Mouse (Mus musculus): ENCODE results near the gene Cdiptos.

The Cdiptos gene

DNA sequence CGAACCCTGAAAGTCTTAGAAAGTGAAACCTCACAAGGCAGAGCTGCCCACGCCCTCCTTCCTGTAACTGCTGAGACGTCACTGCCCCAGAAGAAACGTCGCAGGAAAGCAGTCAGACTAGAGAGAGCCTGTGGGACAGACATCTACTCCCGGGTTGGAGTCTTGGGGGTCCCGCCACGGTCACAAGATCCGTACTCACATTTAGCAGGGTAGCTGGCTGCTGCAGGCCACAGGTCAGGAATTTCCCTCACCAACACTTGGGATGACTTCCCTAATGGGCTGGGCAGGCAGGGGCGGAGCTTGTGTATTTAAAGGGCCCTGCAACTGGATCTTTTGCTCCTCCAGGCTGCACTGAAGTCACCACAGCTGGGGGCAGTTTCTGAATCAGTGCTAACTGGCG lies 38.4 kb upstream of the Cdiptos start, which contains the start of gene Mvp:
Gene Mvp (minus strand): TSS at position 302 of the 400 bp plus-strand sequence.
- peak; percentile 83 for DNase-seq (ENCODE audit: low read depth, low spot score)

DNA sequence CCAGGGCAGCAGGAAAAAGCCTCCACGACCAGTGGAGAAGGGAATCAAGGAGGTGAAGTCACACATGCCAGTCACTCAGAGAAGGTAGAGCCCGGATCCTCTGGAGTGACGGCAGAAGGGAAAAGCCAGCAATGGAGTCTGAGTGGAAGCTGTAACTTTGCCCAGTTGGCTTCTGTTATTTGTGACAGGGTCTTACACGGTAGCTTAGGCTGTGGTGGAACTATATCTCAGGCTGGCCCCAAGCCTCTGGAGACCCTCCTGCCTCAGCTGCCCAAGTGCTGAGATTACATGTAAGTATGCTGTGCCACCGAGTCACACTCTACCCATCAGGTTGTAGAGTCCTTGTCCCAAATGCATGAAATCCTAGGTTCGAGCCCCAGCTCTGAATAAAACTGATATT lies 37.5 kb upstream of the Cdiptos start:
- DNase-seq (ENCODE audit: low read depth, low spot score), result no peak

DNA sequence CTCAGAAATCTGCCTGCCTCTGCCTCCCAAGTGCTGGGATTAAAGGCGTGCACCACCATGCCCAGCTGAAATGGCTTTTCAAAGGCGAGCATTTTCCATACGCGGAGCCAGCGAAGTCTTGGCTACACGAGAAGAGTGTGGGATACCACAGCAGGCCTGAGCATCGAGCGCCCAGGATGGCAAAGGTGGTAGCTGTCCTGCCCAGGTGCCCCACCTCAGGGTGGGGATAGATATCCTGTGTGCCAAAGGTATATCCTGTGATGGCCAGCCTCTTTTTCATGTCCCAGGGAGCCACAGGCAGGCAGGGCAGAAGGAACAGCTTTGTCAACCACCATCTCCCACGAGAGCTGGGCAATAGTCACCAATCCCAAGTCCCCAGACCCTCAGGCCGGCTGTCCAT lies 36.9 kb upstream of the Cdiptos start:
- DNase-seq (ENCODE audit: low read depth, low spot score), result no peak

DNA sequence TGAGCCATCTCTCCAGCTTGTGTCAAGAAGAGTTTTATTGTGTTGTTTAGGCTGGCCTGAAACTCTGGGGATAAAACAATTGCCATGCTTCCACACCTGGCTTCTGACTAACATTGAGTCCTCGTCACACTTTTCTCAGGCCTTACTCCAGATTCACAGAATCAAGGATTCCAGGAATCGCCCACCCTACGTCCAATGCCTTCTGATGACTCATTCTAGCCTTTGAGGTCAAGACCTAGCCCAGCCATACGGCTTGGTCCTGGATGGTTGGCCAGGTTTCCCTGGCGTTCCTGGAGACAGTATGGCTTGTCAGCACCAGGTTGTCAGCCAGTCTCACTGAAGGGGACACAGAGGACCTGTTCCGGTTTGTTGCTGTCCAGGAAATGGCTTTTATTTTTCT lies 36.5 kb upstream of the Cdiptos start:
- DNase-seq (ENCODE audit: low read depth, low spot score), result no peak

DNA sequence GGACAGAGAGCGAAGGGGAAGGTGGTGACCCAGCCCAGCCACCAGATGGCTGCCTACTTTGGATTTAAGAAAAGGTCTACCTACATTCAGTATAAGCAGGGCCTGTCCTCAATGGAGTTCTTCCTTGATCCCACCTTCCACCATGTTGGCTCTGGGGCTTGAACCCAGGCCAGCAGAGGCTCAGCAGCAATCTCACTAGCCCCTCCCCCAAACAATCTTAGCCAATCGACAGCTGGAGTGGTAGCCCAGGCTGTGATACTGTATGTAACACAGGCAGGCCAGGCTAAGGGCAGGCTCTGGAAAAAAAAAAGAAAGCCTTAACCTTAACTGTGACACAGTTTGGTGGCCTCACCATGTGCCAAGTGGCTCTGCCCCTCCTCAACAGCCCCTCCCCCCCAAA lies 35.8 kb upstream of the Cdiptos start:
- peak; percentile 61 for DNase-seq (ENCODE audit: low read depth, low spot score)

DNA sequence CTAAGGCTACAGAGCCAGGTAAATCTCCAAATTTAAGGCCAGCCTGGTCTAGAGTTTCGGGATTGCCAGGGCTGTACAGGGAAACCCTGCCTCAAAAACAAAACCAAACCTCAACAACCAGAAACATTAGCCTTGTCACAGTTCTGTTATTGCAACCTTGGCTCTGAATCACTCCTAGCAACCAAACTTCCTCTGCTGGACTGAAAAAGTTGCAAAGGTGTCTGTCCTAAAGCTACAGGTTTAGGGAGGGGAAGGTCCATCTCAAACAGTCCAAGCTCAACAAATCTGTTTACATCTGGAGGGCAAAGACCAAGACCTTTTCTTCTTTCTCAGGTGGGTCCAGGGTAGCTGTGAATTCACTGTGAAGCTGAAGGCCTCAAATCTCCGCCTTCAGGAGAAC lies 35.2 kb upstream of the Cdiptos start:
- no peak for DNase-seq (ENCODE audit: low read depth, low spot score)

DNA sequence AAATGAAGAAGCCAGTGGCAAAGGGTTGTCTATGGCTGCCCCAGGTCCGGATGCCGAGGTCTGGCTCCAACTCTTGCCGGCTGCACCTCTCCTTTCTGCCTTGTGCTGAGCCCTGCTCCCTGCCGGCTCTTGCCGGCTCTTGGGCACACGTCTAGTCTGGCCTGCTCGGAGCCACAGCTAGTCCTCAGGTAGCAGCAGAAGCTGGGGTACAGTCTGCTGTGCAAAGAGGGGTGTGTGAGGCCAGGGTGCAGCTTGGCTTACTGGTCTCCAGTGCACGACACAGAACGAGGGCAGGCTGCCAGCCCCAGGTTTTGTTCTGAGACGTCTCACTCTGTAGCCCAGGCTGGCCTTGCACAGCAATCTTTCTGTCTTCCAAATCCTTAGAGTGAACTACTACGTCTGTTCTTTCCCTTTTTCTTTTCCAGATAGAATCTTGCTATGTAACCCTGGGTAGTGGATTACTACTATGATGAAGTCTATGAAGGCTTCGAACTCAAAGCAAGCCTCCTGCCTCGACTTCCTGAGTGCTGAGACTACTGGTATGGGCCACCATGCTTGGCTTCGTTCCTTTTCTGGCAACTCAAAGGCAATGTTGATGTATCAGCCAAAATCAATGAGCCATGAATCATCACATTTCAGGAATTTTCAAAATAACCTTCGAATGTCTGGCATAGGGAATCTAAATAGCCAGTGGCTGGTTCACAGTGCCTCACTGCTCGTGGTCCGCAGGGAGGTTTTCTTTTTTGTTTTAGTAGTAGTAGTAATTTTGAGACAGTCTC lies 33.6 kb upstream of the Cdiptos start:
- no peak for DNase-seq (ENCODE audit: low read depth, low spot score)

DNA sequence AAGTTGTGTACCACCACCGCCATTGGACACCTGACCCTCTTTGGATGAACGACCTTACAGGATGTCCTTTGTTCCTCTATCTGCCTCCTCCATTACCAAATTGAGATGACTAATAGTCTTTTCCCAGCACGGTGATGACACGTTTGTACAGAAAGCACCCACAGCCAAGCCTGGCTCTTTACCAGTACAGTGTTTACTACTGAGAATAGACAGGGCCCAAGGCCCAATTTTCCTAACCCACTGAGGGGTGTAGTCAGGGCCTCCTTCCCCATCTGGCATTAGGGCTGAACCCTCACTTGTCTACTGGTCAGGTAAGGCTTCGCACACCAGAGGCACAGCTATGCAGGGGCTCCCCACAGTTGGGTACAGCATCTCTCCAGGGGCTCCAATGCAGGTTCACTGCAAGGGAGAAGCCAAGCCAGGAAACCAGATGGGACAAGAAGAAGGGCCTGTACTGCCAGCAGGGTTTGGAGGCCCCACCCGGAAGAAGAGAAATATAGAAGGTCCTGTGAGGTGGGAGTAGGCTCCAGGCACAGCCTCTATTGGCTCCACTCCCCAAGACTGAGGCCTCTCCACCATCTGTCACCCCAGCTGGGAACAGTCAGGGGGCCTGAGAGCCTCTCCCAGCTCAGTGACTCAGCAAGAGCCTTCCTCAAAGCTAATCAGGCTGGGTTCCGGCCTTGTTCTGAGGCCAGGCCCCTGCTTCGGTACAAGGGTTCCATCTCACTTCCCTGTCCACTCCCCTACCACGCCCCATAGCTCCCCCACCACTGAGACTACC lies 32.5 kb upstream of the Cdiptos start:
- peak; percentile 83 for DNase-seq (ENCODE audit: low read depth, low spot score)

DNA sequence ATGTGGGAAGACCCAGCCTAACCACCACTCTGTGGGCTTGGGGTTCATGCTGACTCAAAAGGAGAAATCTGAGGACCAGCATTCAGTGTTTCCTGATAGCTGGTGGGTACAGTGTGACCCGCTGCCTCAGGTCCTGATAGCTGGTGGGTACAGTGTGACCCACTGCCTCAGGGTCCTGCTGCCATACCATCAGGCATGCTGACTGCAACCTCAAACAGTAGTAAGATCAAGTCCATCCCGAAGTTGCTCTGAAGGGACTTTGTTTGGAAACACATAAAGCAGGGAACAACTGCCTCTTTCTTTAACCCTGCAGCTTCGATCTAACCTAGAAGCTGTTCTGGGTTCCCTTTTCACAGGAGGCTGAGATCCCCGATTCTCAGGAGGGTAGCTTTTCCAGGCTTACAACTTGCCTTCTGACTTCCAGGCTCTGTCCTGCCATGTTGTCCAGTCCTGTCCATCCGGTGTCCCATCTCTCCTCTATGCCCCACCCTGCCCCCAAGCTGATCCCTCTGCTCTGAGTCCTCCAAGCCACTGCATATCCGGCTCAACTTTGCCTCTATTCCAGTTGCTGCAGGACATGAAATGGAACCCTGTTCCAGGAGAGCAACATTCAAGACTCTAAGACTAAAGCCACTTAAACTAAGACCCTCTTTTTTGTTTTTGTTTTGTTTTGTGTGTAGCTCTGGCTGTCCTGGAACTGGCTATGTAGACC lies 31.6 kb upstream of the Cdiptos start:
- no peak for DNase-seq (ENCODE audit: low read depth, low spot score)

DNA sequence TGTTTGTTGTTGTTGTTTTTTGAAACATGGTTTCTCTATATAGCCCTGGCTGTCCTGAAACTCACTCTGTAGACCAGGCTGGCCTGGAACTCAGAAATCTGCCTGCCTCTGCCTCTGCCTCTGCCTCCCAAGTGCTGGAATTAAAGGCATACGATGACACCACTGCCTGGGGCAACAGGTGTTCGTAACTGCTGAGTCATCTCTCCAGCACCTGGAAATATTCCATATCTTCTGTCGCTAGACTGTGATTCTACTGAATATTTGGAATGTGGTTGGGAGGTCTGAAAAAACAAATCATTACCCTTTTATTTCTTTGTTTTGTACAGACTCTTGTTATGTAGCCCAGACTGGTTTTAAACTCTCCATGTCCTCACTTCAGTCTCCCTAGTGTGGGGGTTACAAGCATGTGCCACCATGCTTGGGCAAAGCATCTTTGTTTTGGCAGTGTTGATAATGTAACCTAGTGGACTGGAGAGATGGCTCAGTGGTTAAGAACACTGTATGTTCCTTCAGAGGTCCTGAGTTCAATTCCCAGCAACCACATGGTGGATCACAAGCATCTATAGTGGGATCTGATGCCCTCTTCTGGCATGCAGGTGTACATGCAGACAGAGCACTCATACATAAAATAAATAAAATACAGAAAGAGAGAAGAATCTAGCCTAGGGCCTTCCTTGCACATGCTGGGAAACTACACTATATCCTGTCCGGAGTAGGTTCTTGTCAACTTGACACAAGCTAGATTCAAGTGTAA lies 28.4 kb upstream of the Cdiptos start:
- peak; percentile 56 for DNase-seq (ENCODE audit: low read depth, low spot score)

DNA sequence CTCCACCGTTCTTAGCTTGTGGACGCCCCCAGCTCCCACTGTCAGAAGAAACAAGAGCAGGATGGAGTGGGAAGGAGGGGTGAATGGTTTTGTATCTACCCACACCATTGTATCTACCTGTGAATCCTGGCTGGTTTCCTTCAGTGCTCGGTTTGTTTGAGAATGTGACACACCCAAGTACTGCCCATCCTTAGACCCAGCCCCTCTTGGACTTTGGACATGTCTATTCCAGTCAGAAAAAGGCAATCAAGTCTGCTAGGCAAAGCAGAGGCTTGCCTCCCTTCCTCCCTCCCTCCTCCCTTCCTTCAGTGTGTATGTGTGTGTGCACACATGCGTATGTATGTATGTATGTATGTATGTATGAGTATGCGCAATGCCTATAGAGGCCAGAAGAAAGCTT lies 27.7 kb upstream of the Cdiptos start:
- DNase-seq (ENCODE audit: low read depth, low spot score), result peak; percentile 79

DNA sequence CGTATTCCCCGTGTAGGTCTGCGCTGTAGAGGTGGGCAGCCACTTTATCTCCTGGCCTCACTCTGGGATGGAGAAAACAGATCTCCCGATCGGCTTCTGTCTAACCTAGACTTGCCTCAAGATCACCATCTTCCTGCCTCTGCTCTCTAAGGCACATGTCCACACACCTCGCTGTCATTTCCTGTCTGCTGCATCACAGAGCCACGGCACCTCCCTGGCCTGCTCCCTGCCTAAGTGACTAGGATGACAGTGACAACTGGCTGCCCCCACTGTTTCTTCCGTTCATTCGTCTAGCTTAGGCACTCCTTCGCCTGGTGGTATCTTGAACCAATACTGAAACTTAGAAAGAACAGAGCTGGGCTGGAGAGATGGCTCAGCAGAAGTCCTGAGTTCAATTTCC lies 23.7 kb upstream of the Cdiptos start:
- no peak for DNase-seq (ENCODE audit: low read depth, low spot score)

DNA sequence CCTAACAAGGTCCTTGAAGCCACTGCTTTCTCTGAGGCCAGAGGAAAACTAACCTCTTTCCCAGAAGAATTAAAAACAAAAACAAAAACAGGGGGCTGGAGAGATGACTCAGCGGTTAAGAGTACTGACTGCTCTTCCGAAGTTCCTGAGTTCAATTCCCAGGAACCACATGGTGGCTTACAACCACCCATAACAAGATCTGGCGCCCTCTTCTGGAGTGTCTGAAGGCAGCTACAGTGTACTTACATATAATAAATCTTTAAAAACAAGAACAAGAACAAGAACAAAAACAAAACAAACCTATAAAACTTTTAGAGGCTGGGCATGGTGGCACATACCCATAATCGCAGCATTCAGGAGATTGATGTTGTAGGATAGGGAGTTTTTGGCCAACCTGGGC lies 20.6 kb upstream of the Cdiptos start:
- peak; percentile 65 for DNase-seq (ENCODE audit: low read depth, low spot score)

DNA sequence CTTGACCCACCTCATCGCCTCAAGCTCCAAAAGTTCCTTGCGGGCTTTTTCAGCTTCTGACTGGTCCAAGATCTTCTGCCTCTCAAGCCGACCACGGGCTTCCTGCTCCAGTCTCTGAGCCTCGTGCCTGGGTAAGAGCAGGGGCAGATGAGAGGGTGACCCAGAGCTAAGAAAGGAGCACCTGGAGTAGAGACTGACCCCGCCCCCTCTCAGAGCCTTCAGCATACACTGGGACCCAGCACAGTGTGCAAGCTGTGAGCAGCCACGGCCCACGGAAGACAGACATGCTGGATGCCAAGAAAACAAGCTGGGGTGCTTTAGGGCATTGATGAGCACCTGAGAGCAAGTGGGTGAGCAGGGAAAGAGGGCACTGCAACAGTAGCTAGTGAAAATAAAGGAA lies 12.9 kb upstream of the Cdiptos start:
- no peak for DNase-seq (ENCODE audit: low read depth, low spot score)

DNA sequence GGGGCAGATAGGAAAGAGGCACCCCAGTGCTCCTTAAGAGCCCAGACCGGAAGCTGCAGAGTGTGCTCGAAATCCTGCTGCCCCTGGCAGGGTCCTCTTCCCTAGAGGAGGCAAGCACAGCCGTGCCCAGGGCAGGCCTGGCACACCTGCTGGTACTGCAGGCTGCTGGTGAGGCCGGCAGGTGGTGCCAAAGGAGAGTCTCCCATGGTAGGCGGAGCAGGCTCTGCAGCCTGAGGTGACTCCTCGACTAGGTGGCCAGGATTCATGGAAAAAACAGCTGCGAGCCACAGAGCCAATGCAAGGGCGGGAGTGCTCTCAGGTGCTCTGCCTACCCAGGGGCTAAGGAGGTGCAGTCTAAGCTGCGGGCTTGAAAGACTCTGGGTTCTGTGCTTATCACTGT lies 10.4 kb upstream of the Cdiptos start:
- peak; percentile 54 for DNase-seq (ENCODE audit: low read depth, low spot score)

DNA sequence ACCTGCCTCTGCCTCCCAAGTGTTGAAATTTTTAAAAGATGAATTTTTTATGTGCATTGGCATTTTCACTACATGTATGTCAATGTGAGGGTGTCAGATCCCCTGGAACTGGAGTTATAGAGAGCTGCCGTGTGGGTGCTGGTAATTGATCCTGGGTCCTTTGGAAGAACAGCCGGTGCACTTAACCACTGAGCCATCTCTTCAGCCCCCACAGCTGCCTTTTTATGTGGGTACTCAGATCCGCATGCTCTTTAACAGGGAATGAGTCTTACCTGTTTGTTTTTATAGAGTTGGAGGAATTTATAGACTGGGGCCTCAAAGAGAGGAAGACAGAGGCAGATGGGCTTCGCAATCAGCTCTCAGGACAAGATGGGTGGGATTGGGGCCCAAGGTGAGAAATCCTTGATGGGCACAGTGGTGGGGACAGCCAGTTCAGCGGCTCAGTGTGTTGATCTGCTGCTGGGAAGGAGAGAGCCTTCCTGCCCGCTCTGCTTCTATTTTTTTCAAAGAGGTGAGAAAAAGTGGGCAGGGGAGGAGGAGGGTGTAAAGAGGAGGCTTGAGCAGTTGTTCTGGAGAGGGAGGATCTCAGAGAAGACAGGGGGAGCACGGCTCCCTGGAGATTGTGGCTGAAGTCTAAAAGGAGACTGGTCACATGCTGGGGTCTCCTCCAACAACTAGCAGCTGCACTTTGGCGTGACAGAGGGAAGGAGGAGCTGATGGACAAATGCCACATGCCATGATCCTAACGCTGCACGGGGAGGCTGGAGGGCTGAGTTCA lies 9.0 kb upstream of the Cdiptos start:
- no peak for DNase-seq (ENCODE audit: low read depth, low spot score)

DNA sequence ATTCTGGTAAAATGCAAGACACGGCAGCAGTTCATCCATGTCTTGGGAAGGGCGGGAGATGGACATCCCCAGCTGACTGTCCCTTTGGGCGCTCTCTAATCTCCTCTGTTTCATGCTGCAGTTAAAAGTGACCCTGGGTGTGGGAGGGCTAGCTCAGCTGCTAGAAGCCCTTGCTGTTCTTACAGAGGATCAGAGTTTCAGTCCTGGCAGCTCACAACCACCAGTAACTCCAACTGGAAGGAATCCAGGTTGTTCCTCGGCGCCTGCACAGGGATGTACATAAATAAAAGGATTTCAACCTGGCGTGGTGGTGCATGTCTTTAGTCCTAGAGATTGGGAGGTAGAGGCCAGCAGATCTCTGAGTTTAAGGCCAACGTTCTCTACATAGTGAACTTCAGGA lies 7.2 kb upstream of the Cdiptos start:
- no peak for DNase-seq (ENCODE audit: low read depth, low spot score)

DNA sequence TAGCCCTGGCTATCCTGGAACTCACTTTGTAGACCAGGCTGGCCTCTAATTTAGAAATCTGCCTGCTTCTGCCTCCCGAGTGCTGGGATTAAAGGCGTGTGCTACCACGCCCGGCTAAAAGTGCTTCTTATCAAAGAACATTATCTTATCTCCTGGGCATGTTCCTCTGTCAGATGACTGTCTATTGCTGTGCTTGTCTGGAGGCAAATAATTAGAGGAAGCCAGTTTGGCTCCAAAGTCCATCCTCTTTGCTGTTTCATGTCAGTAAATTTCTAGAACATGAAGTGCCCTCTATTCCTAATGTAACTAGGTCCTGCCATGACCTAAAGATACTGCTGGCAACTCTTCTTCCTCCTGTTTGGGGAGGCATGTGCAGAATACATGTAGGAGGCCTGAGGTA lies 6.2 kb upstream of the Cdiptos start:
- DNase-seq (ENCODE audit: low read depth, low spot score), result no peak

DNA sequence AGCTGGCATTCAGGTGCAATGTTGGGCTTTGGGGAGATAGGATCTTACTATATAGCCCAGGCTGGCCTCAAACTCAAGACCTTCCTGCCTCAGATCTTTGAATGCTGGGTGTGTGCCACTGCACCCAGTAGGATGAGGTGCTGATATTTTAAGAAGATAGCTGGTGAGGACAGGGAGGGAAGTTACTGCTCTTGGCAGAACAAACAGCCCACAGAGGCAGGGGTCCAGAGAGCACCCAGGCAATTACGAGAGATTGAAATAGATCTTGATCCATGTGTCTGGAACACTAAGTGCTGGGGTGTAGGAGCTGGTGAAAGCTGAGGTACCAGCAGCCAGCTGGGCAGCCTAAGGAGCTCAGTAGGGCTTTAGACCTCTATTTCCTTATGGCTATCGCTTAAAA lies 5.7 kb upstream of the Cdiptos start:
- DNase-seq (ENCODE audit: low read depth, low spot score), result no peak

DNA sequence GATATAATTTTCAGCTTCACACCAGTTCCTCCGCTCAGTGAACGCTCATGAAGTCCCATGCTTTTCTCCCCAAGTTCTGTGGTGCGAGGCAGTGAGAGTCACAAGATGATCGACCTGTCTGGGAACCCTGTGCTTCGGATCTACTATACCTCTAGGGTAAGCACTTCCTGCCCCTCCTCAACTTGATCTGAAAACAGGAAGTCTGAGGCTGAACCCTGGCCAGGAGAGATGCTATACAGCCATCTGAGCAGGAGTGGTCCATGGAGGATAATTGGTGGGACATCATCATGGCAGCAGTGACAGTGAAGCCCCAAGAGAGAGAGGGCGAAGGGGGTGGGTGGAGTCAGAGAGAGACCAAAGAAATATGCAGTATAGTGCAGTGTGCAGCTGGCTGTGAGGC lies 2.9 kb upstream of the Cdiptos start:
- DNase-seq (ENCODE audit: low read depth, low spot score), result no peak

DNA sequence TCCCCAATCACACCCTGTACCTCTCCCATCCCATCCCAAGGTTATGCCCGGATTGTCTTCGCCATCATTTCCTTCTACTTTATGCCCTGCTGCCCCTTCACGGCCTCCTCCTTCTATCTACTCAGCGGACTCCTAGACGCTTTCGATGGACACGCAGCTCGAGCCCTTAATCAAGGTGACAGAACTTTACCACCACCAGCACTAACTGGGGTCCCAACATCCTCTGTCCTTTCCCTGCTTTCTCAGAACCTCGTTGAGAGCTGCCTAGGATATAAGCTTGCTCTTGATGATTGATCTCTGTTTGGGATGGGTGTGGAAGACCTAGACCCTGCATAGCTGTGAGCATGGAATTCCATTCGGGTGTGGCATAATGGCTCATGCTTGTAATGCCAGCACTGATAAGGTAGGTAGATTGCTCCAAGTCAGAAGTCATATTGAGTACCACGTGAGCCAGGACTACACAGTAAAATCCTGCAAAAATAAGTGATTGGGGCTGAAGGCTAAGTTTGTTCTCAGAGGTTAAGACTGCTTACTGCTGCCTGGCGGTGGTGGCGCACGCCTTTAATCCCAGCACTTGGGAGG lies 1.1 kb upstream of the Cdiptos start:
- peak; percentile 68 for DNase-seq (ENCODE audit: low read depth, low spot score)
